Mouse (Mus musculus): ENCODE measurements around the gene Depdc1b. TPM values are rescaled to one million over a fixed set of nuclear protein-coding genes. Genes with fewer than 3 reads are reported as not detected.

The Depdc1b gene
- polyA plus RNA-seq, 1 experiment from 2014 or later = 15.2 TPM

DNA sequence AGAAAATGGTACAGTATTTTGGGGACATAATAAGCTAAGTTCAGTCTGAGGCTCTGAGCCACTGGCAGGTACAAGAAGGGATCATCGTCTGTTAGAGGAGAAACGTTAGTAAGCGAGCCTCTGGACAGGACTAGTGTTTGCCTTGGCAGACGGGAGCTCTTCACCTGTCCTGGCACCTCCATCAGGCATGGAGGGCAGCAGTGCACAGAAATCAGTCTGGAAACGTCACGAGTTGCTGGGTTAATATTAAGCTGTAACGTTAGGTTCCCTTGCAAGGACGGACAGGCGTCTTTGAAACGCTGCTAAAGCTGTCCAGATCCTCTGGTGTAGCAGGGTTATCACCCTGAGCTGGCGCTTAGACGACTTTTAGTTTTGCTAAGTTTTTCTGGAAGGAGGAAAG is 51.4 kb downstream of the Depdc1b start:
- Histone ChIP-seq H3K9me3 (no peaks in the 10 kb centered on the region), H3K36me3 (peaks cover 11% of the 10 kb centered on the region; the same call in 1 of the 2 replicates), H3K9ac (no peak overlapping the region), H3K4me2 (no peak overlapping the region), H3K27ac (no peak overlapping the region), H3K4me1 (no peaks in the 10 kb centered on the region), H3K27me3 (no peaks in the 10 kb centered on the region), H3K4me3 (no peak overlapping the region)
- WGBS = 89% methylated on average over 12 of the region's 12 CpGs
- no peak for ATAC-seq (ENCODE audit: borderline replicate concordance, extremely low read depth, low FRiP score, low TSS enrichment)

DNA sequence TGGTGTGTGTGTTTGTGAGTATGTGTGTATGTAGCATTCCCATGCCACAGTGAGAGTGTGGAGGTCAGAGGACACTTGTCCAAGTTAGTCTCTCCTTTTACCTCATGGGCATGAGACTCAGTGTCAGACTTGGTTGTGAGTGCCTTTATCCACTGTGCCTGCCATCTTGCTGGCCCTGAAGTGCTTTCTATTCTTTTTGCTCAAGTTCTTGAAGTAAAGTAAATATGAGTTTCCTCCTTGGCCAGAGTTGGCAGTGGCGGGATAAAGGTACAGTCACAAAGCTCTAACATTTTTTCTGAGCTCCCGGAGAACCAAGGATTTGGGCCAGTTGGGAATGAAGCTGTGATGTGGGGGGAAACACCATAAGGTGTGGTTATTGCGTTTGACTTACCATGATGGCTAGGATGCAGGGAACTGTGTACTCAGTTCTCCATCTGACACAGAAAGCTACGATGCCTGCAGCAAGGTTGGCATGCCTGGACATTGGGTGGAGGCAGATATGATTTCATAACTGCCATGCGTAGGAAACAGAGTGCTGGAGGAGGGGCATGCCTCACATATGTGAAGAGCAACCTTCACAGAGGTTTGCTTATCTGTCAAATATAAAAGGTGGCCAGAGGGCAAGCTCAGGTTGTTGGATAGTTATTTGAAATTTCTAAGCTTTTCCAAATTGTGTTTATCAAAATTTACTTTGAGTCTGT is 54.3 kb downstream of the Depdc1b start:
- Histone ChIP-seq H3K4me1 (no peaks in the 10 kb centered on the region), H3K36me3 (peaks cover 12% of the 10 kb centered on the region), H3K27ac (no peak overlapping the region), H3K4me3 (no peak overlapping the region), H3K9me3 (no peaks in the 10 kb centered on the region), H3K27me3 (no peaks in the 10 kb centered on the region), H3K9ac (no peak overlapping the region), H3K4me2 (no peak overlapping the region)
- ATAC-seq (ENCODE audit: borderline replicate concordance, extremely low read depth, low FRiP score, low TSS enrichment) = no peak
- 73% methylated on average over 5 of the region's 5 CpGs for WGBS

DNA sequence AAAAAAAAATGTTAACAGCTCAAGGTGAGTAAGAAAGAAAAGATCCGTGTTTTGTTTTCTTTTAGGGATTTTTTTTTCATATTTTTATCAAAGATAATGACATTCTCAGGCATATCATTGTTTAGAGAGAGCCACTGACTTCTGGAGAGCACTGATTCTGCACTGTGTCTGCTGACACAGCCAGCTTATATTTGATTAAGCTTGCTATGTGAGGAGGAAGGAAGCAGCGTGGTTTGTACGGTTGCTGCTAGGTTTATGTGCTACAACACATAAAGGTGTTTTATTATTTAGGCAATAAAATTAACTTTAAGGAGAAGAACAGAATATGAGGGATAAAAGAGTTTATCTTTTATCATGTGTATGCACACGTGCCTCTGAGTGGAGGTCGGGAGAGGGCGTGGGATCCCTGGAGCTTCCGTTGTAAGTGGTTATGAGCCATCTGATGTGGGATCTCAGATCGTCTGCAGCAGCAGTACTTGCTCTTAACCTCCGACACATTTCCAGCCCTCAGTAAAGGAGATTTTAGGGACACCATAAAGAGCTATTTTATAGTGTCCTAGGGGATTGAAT is 55.3 kb downstream of the Depdc1b start:
- no peak overlapping the region for H3K27ac ChIP-seq
- peaks cover 12% of the 10 kb centered on the region for H3K36me3 ChIP-seq
- H3K9me3 ChIP-seq = no peaks in the 10 kb centered on the region
- no peaks in the 10 kb centered on the region for H3K27me3 ChIP-seq
- no peak overlapping the region for H3K4me2 ChIP-seq
- H3K4me1 ChIP-seq = no peaks in the 10 kb centered on the region
- WGBS = 68% methylated on average over 9 of the region's 9 CpGs
- no peak for ATAC-seq (ENCODE audit: borderline replicate concordance, extremely low read depth, low FRiP score, low TSS enrichment)
- H3K9ac ChIP-seq = no peak overlapping the region
- no peak overlapping the region for H3K4me3 ChIP-seq

DNA sequence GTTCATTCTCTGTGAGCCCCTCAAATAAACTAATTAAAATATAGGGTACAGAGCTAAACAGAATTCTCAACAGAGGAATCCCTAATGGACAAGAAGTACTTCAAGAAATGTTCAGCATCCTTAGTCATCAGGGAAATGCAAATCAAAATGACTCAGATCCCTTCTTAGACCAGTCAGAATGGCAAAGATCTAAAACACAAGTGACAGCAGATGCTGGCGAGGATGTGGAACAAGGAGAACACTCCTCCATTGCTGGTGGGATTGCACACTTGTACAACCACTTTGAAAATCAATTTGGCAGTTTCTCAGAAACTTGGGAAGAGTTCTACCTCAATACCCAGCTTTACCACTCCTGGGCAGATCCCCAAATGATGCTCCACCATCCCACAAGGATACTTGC is 57.1 kb downstream of the Depdc1b start:
- H3K36me3 ChIP-seq = peaks cover 12% of the 10 kb centered on the region
- no peak overlapping the region for H3K4me3 ChIP-seq
- H3K27me3 ChIP-seq = no peaks in the 10 kb centered on the region
- 96% methylated on average over 1 of the region's 1 CpGs for WGBS
- no peak for ATAC-seq (ENCODE audit: borderline replicate concordance, extremely low read depth, low FRiP score, low TSS enrichment)
- H3K4me2 ChIP-seq = no peak overlapping the region
- H3K9ac ChIP-seq = no peak overlapping the region
- no peak overlapping the region for H3K27ac ChIP-seq
- no peaks in the 10 kb centered on the region for H3K9me3 ChIP-seq
- no peaks in the 10 kb centered on the region for H3K4me1 ChIP-seq

DNA sequence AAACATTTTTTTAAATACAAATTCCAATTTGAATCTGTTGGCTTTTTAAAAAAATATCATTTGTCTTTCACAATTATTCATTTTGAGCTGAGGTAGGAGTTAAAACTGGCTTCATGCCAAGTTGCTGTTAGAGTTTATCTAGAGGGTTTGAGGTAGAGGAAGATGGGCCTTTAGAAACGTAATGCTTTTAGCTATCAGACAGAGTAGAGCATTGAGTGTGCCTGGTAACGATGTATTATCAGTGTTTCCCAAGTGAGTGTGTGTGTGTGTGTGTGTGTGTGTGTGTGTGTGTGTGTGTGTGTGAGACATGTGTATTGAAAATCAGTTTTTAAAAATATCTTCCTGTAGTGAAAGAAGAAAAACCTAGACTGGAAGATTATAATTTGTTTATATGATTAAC is 60.5 kb downstream of the Depdc1b start:
- WGBS = 40% methylated on average over 2 of the region's 2 CpGs
- ATAC-seq (ENCODE audit: borderline replicate concordance, extremely low read depth, low FRiP score, low TSS enrichment) = no peak

DNA sequence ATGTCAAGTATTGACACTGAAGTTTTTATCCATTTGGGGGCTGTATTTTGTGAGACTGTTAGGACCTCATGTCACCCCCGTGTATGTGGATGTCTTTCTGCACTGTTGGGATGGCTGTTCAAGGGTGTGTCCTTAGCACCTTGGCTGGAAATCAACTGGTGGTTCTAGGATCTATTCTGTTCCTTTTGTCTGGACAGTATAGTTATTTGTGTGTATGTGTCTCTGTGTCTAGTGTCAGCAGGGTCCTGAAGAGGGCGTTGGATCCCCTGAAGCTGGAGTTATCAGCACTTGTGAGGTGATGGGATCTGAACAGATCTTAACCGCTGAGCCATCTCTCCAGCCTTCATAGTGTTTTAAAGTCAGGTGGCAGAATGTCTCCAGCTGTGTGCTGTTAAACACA is 65.0 kb downstream of the Depdc1b start:
- no peak for ATAC-seq (ENCODE audit: borderline replicate concordance, extremely low read depth, low FRiP score, low TSS enrichment)
- 86% methylated on average over 3 of the region's 3 CpGs for WGBS
- no peak overlapping the region for H3K27ac ChIP-seq

More for the DNA sequence above, 60.5 kb downstream of the Depdc1b start:
- H3K4me3 ChIP-seq = no peak overlapping the region
- H3K4me2 ChIP-seq = no peak overlapping the region
- H3K27ac ChIP-seq = no peak overlapping the region
- H3K36me3 ChIP-seq = peaks cover 6% of the 10 kb centered on the region
- no peaks in the 10 kb centered on the region for H3K9me3 ChIP-seq
- H3K27me3 ChIP-seq = no peaks in the 10 kb centered on the region
- H3K4me1 ChIP-seq = no peaks in the 10 kb centered on the region
- no peak overlapping the region for H3K9ac ChIP-seq

DNA sequence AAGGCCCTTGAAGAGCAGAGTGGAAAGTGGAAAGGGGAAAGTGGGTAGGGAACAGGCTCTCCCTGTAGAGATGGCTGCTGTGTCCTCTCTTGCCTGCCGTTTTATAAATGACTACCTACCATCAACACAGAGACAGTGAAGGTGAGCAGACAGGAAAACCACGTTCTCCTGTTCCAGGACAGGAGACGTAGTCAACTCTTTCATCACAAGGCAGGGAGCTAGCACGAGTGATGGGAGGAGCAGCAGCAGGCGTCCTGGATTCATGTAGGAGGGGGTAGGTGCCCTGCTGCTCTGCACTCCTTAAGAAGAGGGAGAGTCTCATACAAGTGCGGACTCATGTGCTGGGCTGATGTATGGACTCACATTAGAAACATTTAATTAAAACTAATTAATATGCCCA is 66.9 kb downstream of the Depdc1b start:
- ATAC-seq (ENCODE audit: borderline replicate concordance, extremely low read depth, low FRiP score, low TSS enrichment) = no peak
- no peak overlapping the region for H3K9ac ChIP-seq
- H3K9me3 ChIP-seq = no peaks in the 10 kb centered on the region
- peaks cover 18% of the 10 kb centered on the region for H3K36me3 ChIP-seq
- 73% methylated on average over 6 of the region's 6 CpGs for WGBS
- H3K4me2 ChIP-seq = no peak overlapping the region
- H3K4me1 ChIP-seq = no peaks in the 10 kb centered on the region
- H3K4me3 ChIP-seq = no peak overlapping the region
- no peaks in the 10 kb centered on the region for H3K27me3 ChIP-seq
- H3K27ac ChIP-seq = no peak overlapping the region

More for the DNA sequence above, 65.0 kb downstream of the Depdc1b start:
- no peaks in the 10 kb centered on the region for H3K27me3 ChIP-seq
- H3K4me2 ChIP-seq = no peak overlapping the region
- no peaks in the 10 kb centered on the region for H3K9me3 ChIP-seq
- H3K4me3 ChIP-seq = no peak overlapping the region
- peaks cover 16% of the 10 kb centered on the region for H3K36me3 ChIP-seq
- H3K4me1 ChIP-seq = no peaks in the 10 kb centered on the region
- H3K9ac ChIP-seq = no peak overlapping the region

DNA sequence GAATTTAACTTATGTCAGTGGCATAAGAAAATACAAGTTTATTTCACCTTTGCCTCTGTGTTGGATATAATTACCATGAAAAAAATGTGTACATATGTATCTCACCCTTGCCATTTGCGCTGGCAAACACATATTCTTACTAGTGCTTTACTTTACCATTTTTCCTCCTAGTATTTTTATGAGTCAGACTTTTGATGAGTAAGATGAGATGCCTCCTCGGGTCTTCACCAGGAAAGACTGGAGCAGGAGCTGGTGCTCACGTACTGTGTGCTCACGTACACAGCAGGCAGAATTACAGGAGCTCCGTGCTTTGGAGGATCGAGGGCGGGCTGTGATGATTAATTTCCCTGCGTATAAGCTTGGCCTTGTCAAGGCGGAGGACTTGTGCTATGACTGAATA is 69.9 kb downstream of the Depdc1b start:
- no peak for ATAC-seq (ENCODE audit: borderline replicate concordance, extremely low read depth, low FRiP score, low TSS enrichment)
- no peak overlapping the region for H3K4me3 ChIP-seq
- peaks cover 19% of the 10 kb centered on the region for H3K36me3 ChIP-seq
- H3K27ac ChIP-seq = no peak overlapping the region
- 81% methylated on average over 9 of the region's 9 CpGs for WGBS
- H3K27me3 ChIP-seq = no peaks in the 10 kb centered on the region
- H3K4me1 ChIP-seq = no peaks in the 10 kb centered on the region
- no peaks in the 10 kb centered on the region for H3K9me3 ChIP-seq
- H3K9ac ChIP-seq = no peak overlapping the region
- H3K4me2 ChIP-seq = no peak overlapping the region

DNA sequence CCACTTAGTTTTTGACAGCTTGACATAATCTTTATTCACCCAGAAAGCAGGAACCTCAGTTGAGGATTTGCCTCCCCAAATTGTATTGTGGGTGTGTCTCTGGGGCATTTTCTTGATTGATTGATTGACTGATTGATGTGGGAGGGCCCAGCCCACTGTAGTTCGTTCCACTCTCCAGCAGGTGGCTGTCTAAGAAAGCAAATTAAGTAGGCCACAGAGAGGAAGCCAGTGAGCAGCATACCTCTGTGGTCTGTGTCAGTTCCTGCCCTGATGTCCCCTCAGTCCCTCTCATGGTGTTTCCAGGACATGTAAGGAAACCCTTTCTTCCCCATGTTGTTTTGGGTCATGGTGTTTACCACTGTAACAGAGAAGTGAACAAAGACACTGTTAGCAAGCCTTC is 74.4 kb downstream of the Depdc1b start:
- Histone ChIP-seq H3K36me3 (0 out of 2 replicates have a peak, but pooled peaks cover 2% of the 10 kb centered on the region), H3K4me1 (no peaks in the 10 kb centered on the region), H3K4me2 (no peak overlapping the region), H3K27me3 (no peaks in the 10 kb centered on the region), H3K9ac (no peak overlapping the region), H3K4me3 (no peak overlapping the region), H3K9me3 (no peaks in the 10 kb centered on the region), H3K27ac (no peak overlapping the region)
- 3% methylated on average over 1 of the region's 1 CpGs for WGBS
- ATAC-seq (ENCODE audit: borderline replicate concordance, extremely low read depth, low FRiP score, low TSS enrichment) = no peak

DNA sequence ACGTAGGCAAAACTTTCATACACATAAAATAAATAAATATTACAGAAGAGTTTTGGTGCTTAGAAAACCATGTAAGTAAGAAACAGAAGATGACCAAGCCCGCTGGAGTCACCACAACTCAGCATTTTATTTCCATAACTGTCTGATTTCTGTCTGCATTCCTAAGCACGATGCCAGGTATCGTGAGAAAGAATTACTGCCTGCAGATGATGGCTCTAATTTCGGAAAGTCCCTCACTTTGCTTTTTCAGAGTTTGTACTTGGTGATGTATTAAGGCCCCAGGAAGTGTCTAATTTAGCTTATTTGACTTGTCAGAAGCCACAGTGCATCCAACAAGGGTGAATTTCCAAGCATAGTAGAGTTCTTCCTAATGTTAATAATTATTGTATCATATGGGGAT is 87.1 kb downstream of the Depdc1b start:
- no peak for ATAC-seq (ENCODE audit: borderline replicate concordance, extremely low read depth, low FRiP score, low TSS enrichment)
- no peaks in the 10 kb centered on the region for H3K4me1 ChIP-seq
- no peak overlapping the region for H3K4me3 ChIP-seq
- no peak overlapping the region for H3K9ac ChIP-seq
- H3K27me3 ChIP-seq = no peaks in the 10 kb centered on the region
- no peak overlapping the region for H3K4me2 ChIP-seq
- H3K36me3 ChIP-seq = no peaks in the 10 kb centered on the region
- no peak overlapping the region for H3K27ac ChIP-seq
- no peaks in the 10 kb centered on the region for H3K9me3 ChIP-seq
- 85% methylated on average over 5 of the region's 5 CpGs for WGBS

DNA sequence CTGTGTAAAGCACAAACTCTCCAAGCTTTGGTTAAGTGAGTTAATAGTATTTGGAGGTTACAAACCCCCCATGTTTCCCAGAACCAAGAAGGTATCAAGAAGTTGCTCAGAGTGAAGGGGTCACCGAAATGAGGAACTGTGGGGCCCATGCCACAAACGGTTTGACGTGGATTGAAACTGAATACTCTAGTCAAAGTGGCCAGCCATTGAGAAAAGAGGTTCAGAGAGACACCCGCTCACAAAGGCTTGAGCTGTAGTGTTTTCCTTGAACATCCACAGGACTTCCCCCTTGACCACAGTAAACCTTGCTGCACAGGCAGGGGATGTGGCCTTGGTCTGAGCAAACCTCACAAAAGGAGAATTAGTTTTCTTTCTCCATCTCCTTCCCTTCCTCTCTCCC is 88.2 kb downstream of the Depdc1b start:
- H3K4me2 ChIP-seq = no peak overlapping the region
- ATAC-seq (ENCODE audit: borderline replicate concordance, extremely low read depth, low FRiP score, low TSS enrichment) = no peak
- no peak overlapping the region for H3K4me3 ChIP-seq
- no peaks in the 10 kb centered on the region for H3K27me3 ChIP-seq
- H3K4me1 ChIP-seq = no peaks in the 10 kb centered on the region
- 92% methylated on average over 4 of the region's 4 CpGs for WGBS
- H3K9ac ChIP-seq = no peak overlapping the region
- H3K36me3 ChIP-seq = no peaks in the 10 kb centered on the region
- H3K9me3 ChIP-seq = no peaks in the 10 kb centered on the region
- H3K27ac ChIP-seq = no peak overlapping the region

DNA sequence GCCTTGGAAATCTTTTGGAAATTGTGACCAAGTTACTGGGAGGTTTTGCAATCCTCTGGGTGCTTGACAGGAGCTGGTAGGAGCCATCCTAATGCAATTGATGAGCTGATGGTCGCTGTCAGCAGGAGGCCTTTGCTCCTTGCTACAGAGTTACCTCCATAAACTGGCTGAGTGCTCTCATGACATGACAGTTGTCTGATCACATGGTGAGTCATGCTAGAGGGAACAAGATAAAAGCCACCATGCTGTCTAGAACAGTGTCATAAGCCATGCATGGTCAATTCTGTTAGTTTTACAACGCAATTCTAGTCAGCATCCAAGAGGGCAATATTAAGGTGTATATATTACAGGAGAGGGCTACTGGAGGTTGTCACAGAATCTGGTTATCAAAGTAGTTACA is 99.3 kb downstream of the Depdc1b start:
- Histone ChIP-seq H3K9me3 (no peaks in the 10 kb centered on the region), H3K27ac (no peak overlapping the region), H3K4me2 (no peak overlapping the region), H3K4me1 (no peaks in the 10 kb centered on the region), H3K4me3 (no peak overlapping the region), H3K9ac (no peak overlapping the region), H3K27me3 (no peaks in the 10 kb centered on the region), H3K36me3 (no peaks in the 10 kb centered on the region)
- WGBS = 72% methylated on average over 2 of the region's 2 CpGs
- ATAC-seq (ENCODE audit: borderline replicate concordance, extremely low read depth, low FRiP score, low TSS enrichment) = no peak
